Mouse (Mus musculus): ENCODE measurements around the gene Ccdc167. TPM values are rescaled to one million over a fixed set of nuclear protein-coding genes. Genes with fewer than 3 reads are reported as not detected.

The Ccdc167 gene
- polyA plus RNA-seq, 1 experiment from 2014 or later, result 10.7 TPM

GRCm38 (mm10) chr17:29696940-29697339 lies 19.9 kb downstream of the Ccdc167 start:
- Histone ChIP-seq H3K27me3 (no peaks in the 10 kb centered on the region), H3K4me3 (no peak overlapping the region), H3K4me1 (no peaks in the 10 kb centered on the region), H3K27ac (no peak overlapping the region), H3K36me3 (peaks cover 79% of the 10 kb centered on the region), H3K9ac (no peak overlapping the region), H3K4me2 (no peak overlapping the region), H3K9me3 (no peaks in the 10 kb centered on the region)
- no peak for ATAC-seq (ENCODE audit: insufficient number of reproducible peaks, low FRiP score, low TSS enrichment, low read depth)
- 96% methylated on average over 8 of the region's 8 CpGs for WGBS

DNA sequence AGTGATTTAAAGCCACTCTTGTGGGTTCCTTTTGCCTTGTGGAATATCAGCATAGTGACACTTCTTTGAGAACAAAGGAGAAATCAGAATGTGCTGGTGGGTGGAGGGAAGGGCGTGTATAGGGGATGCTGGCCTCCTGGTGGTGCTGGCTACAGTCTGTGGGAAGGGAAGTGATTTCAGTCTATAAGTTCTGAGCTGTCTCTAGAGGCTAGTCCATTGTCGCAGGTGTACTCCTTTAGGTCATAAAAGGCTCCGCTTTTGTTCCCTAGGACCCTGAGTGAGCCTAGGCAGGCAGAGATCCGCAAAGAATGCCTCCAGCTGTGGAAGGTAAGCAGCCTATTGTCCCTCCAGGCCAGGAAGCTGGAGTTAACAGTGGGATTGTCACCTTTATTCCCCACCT lies 22.3 kb downstream of the Ccdc167 start:
- Histone ChIP-seq H3K4me2 (no peak overlapping the region), H3K4me1 (no peaks in the 10 kb centered on the region), H3K36me3 (peaks cover 79% of the 10 kb centered on the region), H3K27ac (no peak overlapping the region), H3K4me3 (no peak overlapping the region), H3K27me3 (no peaks in the 10 kb centered on the region), H3K9me3 (no peaks in the 10 kb centered on the region), H3K9ac (no peak overlapping the region)
- WGBS, result 87% methylated on average over 4 of the region's 4 CpGs
- no peak for ATAC-seq (ENCODE audit: insufficient number of reproducible peaks, low FRiP score, low TSS enrichment, low read depth)

DNA sequence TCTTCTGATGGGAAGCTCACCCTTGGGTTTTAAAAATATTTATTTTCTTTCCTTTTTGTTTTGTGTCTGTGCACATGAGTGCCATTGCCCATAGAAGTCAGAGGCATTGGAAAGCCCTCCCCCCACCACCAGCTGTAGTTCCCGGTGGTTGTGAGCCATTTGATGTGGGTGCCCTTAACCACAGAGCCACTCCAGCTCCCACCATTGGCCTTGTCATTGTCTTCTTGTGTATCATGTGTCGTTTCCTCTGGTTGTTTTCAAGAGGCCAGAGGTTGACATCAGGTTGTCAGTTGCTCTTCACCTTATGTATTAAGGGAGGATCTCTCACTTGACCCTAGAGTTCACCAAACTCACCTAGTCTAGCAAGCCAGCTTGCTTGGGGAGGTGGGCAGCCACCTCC lies 23.3 kb downstream of the Ccdc167 start:
- H3K27ac ChIP-seq, result no peak overlapping the region
- no peak for ATAC-seq (ENCODE audit: insufficient number of reproducible peaks, low FRiP score, low TSS enrichment, low read depth)
- no peaks in the 10 kb centered on the region for H3K27me3 ChIP-seq
- no peak overlapping the region for H3K9ac ChIP-seq
- no peak overlapping the region for H3K4me2 ChIP-seq
- peaks cover 73% of the 10 kb centered on the region for H3K36me3 ChIP-seq
- H3K4me1 ChIP-seq, result no peaks in the 10 kb centered on the region
- H3K4me3 ChIP-seq, result no peak overlapping the region
- no peaks in the 10 kb centered on the region for H3K9me3 ChIP-seq
- 69% methylated on average over 2 of the region's 2 CpGs for WGBS

- Histone ChIP-seq H3K9me3 (no peaks in the 10 kb centered on the region), H3K4me2 (no peak overlapping the region), H3K4me3 (no peak overlapping the region), H3K27me3 (no peaks in the 10 kb centered on the region), H3K4me1 (no peaks in the 10 kb centered on the region), H3K27ac (no peak overlapping the region), H3K36me3 (peaks cover 72% of the 10 kb centered on the region), H3K9ac (no peak overlapping the region)
- ATAC-seq (ENCODE audit: insufficient number of reproducible peaks, low FRiP score, low TSS enrichment, low read depth), result no peak
- WGBS, result 94% methylated on average over 2 of the region's 2 CpGs
Measured at GRCm38 (mm10) chr17:29692827-29693226, 24.0 kb downstream of the Ccdc167 start.

DNA sequence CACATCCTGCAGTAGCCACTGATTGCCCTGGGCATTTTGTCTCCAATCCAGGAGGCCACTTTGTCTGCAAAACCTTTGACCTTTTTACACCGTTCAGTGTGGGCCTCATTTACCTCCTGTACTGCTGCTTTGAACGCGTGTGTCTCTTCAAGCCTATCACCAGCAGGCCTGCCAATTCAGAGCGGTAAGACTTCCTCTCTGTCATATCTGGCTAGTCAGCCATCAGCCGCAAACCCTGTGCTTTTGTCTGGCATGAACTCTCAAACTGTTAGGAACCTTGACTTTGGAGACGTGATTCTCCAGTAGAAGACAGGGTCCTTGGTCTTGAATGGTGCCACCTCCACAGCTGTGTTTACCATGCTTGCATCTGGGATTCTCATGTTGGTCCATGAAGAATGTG lies 26.6 kb downstream of the Ccdc167 start:
- Histone ChIP-seq H3K27me3 (no peaks in the 10 kb centered on the region), H3K27ac (no peak overlapping the region), H3K9me3 (no peaks in the 10 kb centered on the region), H3K4me1 (no peaks in the 10 kb centered on the region), H3K4me3 (no peak overlapping the region), H3K9ac (no peak overlapping the region), H3K4me2 (no peak overlapping the region), H3K36me3 (peaks cover 78% of the 10 kb centered on the region)
- 72% methylated on average over 6 of the region's 6 CpGs for WGBS
- no peak for ATAC-seq (ENCODE audit: insufficient number of reproducible peaks, low FRiP score, low TSS enrichment, low read depth)

- WGBS, result 88% methylated on average over 10 of the region's 10 CpGs
- no peak for ATAC-seq (ENCODE audit: insufficient number of reproducible peaks, low FRiP score, low TSS enrichment, low read depth)
- Histone ChIP-seq H3K9me3 (no peaks in the 10 kb centered on the region), H3K36me3 (peaks cover 77% of the 10 kb centered on the region), H3K27ac (no peak overlapping the region), H3K27me3 (no peaks in the 10 kb centered on the region), H3K4me1 (no peaks in the 10 kb centered on the region), H3K4me3 (no peak overlapping the region), H3K4me2 (no peak overlapping the region), H3K9ac (no peak overlapping the region)
Measured at GRCm38 (mm10) chr17:29688610-29689009, 28.2 kb downstream of the Ccdc167 start.

DNA sequence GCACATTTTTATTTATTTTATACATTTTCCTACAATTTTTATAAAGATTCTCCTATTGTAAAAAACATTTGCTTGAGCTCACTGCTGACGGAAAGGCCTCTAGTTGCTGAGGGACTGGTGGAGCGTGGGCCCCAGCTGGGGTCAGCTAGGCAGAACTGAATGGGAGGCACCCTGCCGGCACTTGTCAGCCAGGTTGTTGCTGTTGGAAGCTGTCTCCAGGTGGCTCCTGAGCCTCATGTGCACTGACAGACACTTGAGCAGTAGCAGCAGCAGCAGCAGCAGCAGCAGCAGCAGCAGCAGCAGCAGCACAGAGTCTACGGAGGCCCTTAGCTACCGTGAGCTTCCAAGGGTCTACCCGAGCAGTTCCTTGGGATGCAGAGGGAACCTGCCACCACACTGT lies 29.5 kb downstream of the Ccdc167 start:
- Histone ChIP-seq H3K4me1 (no peaks in the 10 kb centered on the region), H3K27me3 (no peaks in the 10 kb centered on the region), H3K36me3 (peaks cover 87% of the 10 kb centered on the region), H3K9me3 (no peaks in the 10 kb centered on the region), H3K27ac (no peak overlapping the region), H3K4me2 (no peak overlapping the region), H3K9ac (no peak overlapping the region), H3K4me3 (no peak overlapping the region)
- ATAC-seq (ENCODE audit: insufficient number of reproducible peaks, low FRiP score, low TSS enrichment, low read depth), result no peak
- 86% methylated on average over 6 of the region's 6 CpGs for WGBS

DNA sequence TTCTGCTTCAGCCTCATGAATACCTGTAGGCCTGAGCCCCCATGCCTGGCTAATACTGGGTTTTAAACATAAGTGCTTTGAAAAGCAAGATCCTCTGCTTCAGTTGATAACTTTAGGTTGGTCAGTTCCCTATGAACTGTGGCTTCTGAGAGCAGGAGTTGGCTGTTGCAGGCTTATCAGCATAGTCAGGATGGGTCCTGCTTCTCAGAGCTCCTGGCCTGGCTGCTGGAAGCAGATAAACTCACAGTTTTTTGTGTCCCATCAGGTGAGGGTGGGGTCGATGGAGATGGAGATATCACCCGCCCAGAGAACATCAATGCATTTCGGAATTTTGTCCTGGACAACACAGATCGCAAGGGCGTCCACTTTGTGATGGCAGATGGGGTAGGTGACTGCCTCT lies 30.1 kb downstream of the Ccdc167 start:
- H3K4me3 ChIP-seq, result no peak overlapping the region
- no peak overlapping the region for H3K9ac ChIP-seq
- no peaks in the 10 kb centered on the region for H3K4me1 ChIP-seq
- no peak overlapping the region for H3K4me2 ChIP-seq
- H3K36me3 ChIP-seq, result peaks cover 91% of the 10 kb centered on the region
- H3K27me3 ChIP-seq, result no peaks in the 10 kb centered on the region
- no peaks in the 10 kb centered on the region for H3K9me3 ChIP-seq
- no peak overlapping the region for H3K27ac ChIP-seq
- ATAC-seq (ENCODE audit: insufficient number of reproducible peaks, low FRiP score, low TSS enrichment, low read depth), result no peak
- WGBS, result 93% methylated on average over 5 of the region's 5 CpGs

- Histone ChIP-seq H3K4me1 (no peaks in the 10 kb centered on the region), H3K4me2 (no peak overlapping the region), H3K36me3 (peaks cover 90% of the 10 kb centered on the region), H3K4me3 (no peak overlapping the region), H3K27me3 (no peaks in the 10 kb centered on the region), H3K9me3 (no peaks in the 10 kb centered on the region), H3K27ac (no peak overlapping the region), H3K9ac (no peak overlapping the region)
- no peak for ATAC-seq (ENCODE audit: insufficient number of reproducible peaks, low FRiP score, low TSS enrichment, low read depth)
- WGBS, result 98% methylated on average over 4 of the region's 4 CpGs
Measured at GRCm38 (mm10) chr17:29684275-29684674, 32.6 kb downstream of the Ccdc167 start.

DNA sequence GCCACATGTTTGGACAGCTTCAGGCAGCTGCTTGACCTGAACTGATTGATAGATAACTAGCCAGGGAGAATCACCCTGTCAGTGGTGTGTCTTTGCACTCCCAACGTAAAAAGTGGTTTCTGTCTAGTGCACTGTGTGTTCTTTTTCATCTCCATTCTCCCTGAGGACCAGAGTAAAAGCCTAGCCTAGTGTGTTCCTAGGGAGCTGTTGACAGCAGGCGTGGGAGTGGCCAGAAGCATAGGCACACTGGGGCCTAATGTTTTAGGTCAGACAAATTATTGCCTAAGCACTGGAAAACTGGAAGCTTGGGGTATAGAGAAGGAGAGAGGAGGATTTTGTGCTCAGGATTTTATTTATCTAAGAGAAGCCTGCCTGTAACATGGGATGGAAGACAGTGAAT lies 33.7 kb downstream of the Ccdc167 start:
- no peaks in the 10 kb centered on the region for H3K27me3 ChIP-seq
- no peak overlapping the region for H3K27ac ChIP-seq
- no peak overlapping the region for H3K4me2 ChIP-seq
- WGBS, result 75% methylated on average over 2 of the region's 2 CpGs
- no peak overlapping the region for H3K9ac ChIP-seq
- H3K9me3 ChIP-seq, result no peaks in the 10 kb centered on the region
- no peak overlapping the region for H3K4me3 ChIP-seq
- peaks cover 94% of the 10 kb centered on the region for H3K36me3 ChIP-seq
- ATAC-seq (ENCODE audit: insufficient number of reproducible peaks, low FRiP score, low TSS enrichment, low read depth), result no peak
- H3K4me1 ChIP-seq, result no peaks in the 10 kb centered on the region

GRCm38 (mm10) chr17:29682261-29682660 lies 34.6 kb downstream of the Ccdc167 start:
- Histone ChIP-seq H3K9me3 (no peaks in the 10 kb centered on the region), H3K27me3 (no peaks in the 10 kb centered on the region), H3K4me1 (no peaks in the 10 kb centered on the region), H3K4me3 (no peak overlapping the region), H3K36me3 (peaks cover 95% of the 10 kb centered on the region), H3K4me2 (no peak overlapping the region), H3K27ac (no peak overlapping the region), H3K9ac (no peak overlapping the region)
- ATAC-seq (ENCODE audit: insufficient number of reproducible peaks, low FRiP score, low TSS enrichment, low read depth), result no peak
- 88% methylated on average over 7 of the region's 7 CpGs for WGBS

DNA sequence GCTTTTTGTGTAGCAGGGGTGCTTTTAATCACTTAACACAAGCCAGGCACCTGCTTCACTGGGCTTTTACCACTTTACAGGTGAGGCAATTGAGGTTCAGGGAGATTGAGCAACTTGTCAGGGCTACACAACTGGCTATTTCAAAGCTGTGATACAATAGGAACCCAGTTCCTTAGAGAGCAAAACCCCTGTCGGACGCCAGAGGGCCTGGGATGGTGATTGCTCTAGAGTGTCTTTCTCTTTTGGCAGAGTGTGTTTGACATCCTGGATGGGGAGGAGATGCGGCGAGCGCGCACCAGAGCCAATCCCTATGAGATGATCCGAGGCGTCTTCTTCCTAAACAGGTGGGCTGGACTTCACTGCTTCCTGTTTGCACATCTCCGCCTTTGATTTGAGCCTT lies 35.2 kb downstream of the Ccdc167 start:
- ATAC-seq (ENCODE audit: insufficient number of reproducible peaks, low FRiP score, low TSS enrichment, low read depth), result no peak
- no peak overlapping the region for H3K27ac ChIP-seq
- no peak overlapping the region for H3K4me2 ChIP-seq
- H3K36me3 ChIP-seq, result peaks cover 95% of the 10 kb centered on the region
- no peaks in the 10 kb centered on the region for H3K9me3 ChIP-seq
- WGBS, result 95% methylated on average over 9 of the region's 9 CpGs
- no peak overlapping the region for H3K4me3 ChIP-seq
- H3K4me1 ChIP-seq, result no peaks in the 10 kb centered on the region
- no peaks in the 10 kb centered on the region for H3K27me3 ChIP-seq
- H3K9ac ChIP-seq, result no peak overlapping the region

DNA sequence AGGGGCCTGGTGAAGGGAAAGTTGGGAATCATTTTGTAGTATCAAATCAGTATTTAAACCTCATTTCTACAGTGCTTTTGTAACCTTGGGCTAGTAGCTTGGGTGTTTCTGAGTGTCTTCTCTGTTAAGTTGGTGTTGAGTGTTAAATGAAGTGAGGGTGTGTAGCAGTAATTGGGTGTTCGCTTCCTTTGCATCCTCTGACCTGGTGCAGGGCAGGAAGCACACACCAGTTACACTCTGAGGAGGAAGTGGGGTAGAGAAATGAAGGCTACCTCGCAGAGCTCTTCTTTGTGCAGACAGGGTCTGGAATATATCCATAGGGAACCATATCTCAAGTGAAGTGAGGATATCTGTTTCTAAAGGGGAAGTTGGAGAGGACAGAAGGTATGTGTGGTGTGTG lies 35.9 kb downstream of the Ccdc167 start:
- WGBS, result 79% methylated on average over 2 of the region's 2 CpGs
- Histone ChIP-seq H3K27ac (no peak overlapping the region), H3K4me3 (no peak overlapping the region), H3K4me1 (no peaks in the 10 kb centered on the region), H3K9me3 (no peaks in the 10 kb centered on the region), H3K4me2 (no peak overlapping the region), H3K36me3 (peaks cover 95% of the 10 kb centered on the region), H3K9ac (no peak overlapping the region), H3K27me3 (no peaks in the 10 kb centered on the region)
- no peak for ATAC-seq (ENCODE audit: insufficient number of reproducible peaks, low FRiP score, low TSS enrichment, low read depth)

Measured in limb, embryonic 15.5 days (tissue).